Mouse (Mus musculus) embryonic facial prominence, embryonic 10.5 days (tissue): ENCODE data around the gene Metrnl. TPM values are rescaled to one million over a fixed set of nuclear protein-coding genes. Genes with fewer than 3 reads are reported as not detected.
A peak's percentile ranks its signal among the peaks of the same experiment; 100 is the strongest.

ENCODE experiments used
- DNase-seq: peaks from one replicate; pipeline ENCODE4 v3.0.0-alpha.2; 2017; ENCODE audit warnings: low spot score
- H3K27ac ChIP-seq: fragments of 300-500 bp; sonication (generic); replicated peaks from 2 replicates; pipeline ENCODE4 v1.5.1; 2016; ENCODE audit warnings: mild to moderate bottlenecking
- H3K27me3 ChIP-seq: fragments of 300-500 bp; sonication (generic); replicated peaks from 2 replicates; pipeline ENCODE4 v1.6.1; 2016; ENCODE audit warnings: low read depth, mild to moderate bottlenecking; ENCODE audit not compliant: poor library complexity, severe bottlenecking
- H3K36me3 ChIP-seq: fragments of 300-500 bp; sonication (generic); replicated peaks from 2 replicates; pipeline ENCODE4 v1.6.1; 2016; ENCODE audit warnings: mild to moderate bottlenecking, moderate library complexity
- H3K4me1 ChIP-seq: fragments of 300-500 bp; sonication (generic); 2 replicates; pipeline ENCODE4 v1.6.1; 2016
- H3K4me3 ChIP-seq: fragments of 300-500 bp; sonication (generic); 2 replicates; pipeline ENCODE4 v1.5.1; 2016; ENCODE audit warnings: mild to moderate bottlenecking, moderate library complexity
- H3K9me3 ChIP-seq: fragments of 300-500 bp; sonication (generic); 2 replicates; pipeline ENCODE4 v1.6.1; 2016; ENCODE audit warnings: mild to moderate bottlenecking
- WGBS: fragments of 180-500 bp; shearing (Covaris S2); methylation state at CpG from one replicate; pipeline ENCODE4 v1.1.7; 2016; 5-methylcytosine and 5-hydroxymethylcytosine counted together
- polyA plus RNA-seq: library from polyadenylated mRNA; unstranded; fragments of >200 nt; fragmentation: Nextera tagmentation; extraction: Ambion mirVana; gene quantifications from 2 replicates; pipeline ENCODE4 v1.2.1, GENCODE M21; 2016

Gene Metrnl
- polyA plus RNA-seq, 1 experiment from 2014 or later: 8.5 TPM

DNA sequence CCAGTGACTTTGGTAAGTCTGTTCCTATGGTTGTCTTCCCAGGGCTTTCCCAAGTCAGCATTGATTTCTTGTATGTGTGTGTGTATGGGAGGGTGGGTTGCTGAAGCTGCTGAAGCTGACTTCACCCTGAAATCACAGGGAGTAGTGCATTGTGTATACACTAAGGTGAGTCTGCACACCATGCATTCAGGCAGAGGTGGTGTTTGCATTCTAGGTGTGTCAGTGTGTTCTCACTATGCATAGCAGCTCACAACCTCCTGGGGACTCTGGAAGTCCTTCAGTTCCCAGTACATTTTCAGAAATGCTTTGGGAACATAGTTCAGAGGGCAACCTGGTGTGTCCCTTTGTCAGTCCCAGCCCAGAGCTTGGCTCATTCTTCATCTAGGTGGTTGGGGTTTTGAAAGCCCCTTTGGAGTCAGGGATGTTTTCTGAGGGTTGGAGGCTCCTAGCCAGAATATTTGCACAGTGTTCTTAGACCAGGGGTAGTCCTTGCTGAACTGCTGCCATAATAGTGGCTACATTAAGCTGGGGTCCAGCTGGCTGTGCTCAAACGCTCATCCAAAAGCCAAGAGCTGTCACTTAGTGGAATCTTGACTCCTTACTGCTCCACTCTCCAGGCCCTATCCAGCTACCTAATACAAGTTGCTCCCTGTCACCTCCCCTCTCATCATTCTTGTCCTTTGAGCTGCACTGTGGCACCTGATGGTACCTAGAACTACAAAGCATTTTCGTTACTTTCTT, 13.6 kb downstream of the Metrnl start:
- no peak overlapping the region for H3K4me3 ChIP-seq
- no peaks in the 10 kb centered on the region; the same call in 1 of the 2 replicates for H3K36me3 ChIP-seq
- no peak overlapping the region for H3K27ac ChIP-seq
- WGBS: 87% methylated on average over 2 of the region's 2 CpGs
- no peak for DNase-seq
- H3K27me3 ChIP-seq: no peaks in the 10 kb centered on the region
- H3K9me3 ChIP-seq: no peaks in the 10 kb centered on the region
- H3K4me1 ChIP-seq: peaks cover 20% of the 10 kb centered on the region

DNA sequence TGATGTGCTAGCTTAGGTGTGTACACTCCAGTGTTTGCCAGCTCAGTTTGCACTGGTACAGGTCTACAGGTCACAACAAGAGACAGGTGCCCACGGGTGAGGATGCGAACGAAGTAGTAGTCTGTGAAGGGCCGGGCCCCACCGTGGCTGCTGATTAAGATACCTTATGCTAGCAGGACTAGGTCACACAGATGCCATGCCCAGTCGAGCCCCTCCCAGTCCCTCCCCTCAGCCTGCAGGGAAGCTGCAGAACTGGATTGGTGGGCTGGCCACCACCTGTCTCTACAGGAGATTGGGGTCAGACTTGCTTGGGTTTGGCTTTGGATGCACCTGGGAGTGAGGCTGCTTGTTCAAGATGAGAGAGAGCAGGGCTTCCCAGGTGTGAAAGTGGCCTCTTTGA, 16.4 kb downstream of the Metrnl start:
- WGBS: 57% methylated on average over 6 of the region's 6 CpGs
- Histone ChIP-seq H3K4me3 (no peak overlapping the region), H3K9me3 (no peaks in the 10 kb centered on the region), H3K27ac (no peak overlapping the region), H3K4me1 (peaks cover 13% of the 10 kb centered on the region; the same call in 1 of the 2 replicates), H3K27me3 (no peaks in the 10 kb centered on the region), H3K36me3 (no peaks in the 10 kb centered on the region; the same call in 1 of the 2 replicates)
- DNase-seq: peak; percentile 50

DNA sequence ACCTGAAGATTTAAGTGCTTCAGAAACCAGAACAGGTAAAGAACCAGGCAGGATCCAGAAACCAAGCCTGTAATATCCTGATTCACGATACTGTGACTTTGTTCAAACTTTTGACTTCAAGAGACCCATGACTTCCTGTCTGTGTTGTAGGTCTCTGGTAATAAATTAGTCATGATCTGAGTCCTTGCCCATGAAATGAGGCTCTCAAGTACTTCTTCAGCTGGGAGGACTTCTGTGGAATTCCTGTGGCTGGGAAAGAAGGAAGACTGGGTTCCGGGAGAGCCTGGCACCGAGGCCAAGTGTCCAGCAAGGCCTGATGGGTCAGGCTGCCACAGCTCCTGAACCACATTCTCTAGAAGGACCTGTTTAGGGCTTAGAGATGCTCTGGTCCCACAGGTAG, 19.4 kb downstream of the Metrnl start:
- H3K27me3 ChIP-seq: no peaks in the 10 kb centered on the region
- DNase-seq: no peak
- H3K4me3 ChIP-seq: no peak overlapping the region
- no peaks in the 10 kb centered on the region for H3K9me3 ChIP-seq
- 0 out of 2 replicates have a peak, but pooled peaks cover 12% of the 10 kb centered on the region for H3K4me1 ChIP-seq
- no peak overlapping the region for H3K27ac ChIP-seq
- WGBS: 95% methylated on average over 3 of the region's 3 CpGs
- no peaks in the 10 kb centered on the region; the same call in 1 of the 2 replicates for H3K36me3 ChIP-seq

DNA sequence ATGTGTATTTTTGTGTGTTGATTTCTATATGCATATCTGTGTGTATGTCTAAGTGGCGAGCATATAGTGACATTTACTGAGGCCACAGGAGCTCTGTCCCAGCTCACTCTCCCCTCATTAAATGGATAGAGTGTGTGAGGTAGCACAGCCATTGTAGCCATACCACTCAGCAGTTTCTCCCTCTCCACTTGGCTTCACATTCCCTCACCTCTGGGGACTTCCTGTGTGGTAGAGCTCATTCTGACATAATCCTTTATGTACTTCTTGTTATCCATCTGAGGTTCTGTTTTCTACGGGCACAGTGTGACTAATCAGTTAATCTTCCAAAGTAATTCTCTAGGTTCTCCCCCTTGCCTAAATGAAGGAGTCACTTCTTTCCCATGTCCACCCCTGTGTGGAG, 21.1 kb downstream of the Metrnl start:
- no peaks in the 10 kb centered on the region for H3K27me3 ChIP-seq
- 0 out of 2 replicates have a peak, but pooled peaks cover 11% of the 10 kb centered on the region for H3K4me1 ChIP-seq
- 81% methylated on average over 2 of the region's 2 CpGs for WGBS
- no peak overlapping the region for H3K27ac ChIP-seq
- DNase-seq: no peak
- H3K36me3 ChIP-seq: no peaks in the 10 kb centered on the region
- H3K9me3 ChIP-seq: no peaks in the 10 kb centered on the region
- no peak overlapping the region for H3K4me3 ChIP-seq

DNA sequence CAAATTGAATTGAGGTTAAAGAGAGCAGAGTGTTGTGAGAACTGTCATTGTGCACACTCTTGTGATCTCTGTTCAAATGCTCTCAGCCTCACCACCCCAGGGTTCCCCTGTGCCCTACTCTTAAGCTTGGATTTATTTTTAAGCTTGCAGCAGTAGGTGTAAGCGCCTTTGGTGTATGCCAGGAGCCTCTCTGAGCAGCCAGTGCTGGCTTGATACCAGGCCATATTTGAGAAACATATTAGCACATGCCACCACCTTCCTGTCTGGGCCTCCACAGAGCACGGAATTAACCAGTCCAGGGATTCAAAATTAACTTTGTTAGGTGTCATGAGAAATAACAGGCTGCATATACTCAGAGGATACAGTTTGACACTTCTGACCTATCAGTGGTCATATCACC, 25.3 kb downstream of the Metrnl start:
- 83% methylated on average over 2 of the region's 2 CpGs for WGBS
- no peaks in the 10 kb centered on the region for H3K9me3 ChIP-seq
- H3K4me3 ChIP-seq: no peak overlapping the region
- no peaks in the 10 kb centered on the region for H3K27me3 ChIP-seq
- no peaks in the 10 kb centered on the region for H3K4me1 ChIP-seq
- H3K27ac ChIP-seq: no peak overlapping the region
- H3K36me3 ChIP-seq: no peaks in the 10 kb centered on the region
- DNase-seq: no peak

DNA sequence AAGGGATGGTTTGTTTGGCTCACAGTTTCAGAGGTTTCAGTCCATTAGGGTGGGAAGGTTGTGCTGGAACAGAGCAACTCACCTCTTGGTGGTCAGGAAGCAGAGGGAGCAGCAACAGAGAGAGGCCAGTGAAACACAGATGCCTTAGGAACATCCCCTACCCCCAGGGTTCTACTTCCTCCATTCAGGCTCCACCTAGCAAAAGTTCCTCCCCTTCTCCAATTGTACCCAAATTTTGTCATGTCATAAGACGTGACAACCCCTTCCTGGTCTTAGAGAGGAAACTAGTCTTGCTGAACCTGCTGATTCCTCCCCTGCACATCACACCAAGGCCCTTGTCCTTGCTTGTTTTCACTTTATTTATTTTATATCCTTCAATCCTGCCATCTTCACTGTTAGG, 32.8 kb downstream of the Metrnl start:
- Histone ChIP-seq H3K27me3 (no peaks in the 10 kb centered on the region), H3K9me3 (0 out of 2 replicates have a peak, but pooled peaks cover 2% of the 10 kb centered on the region), H3K36me3 (no peaks in the 10 kb centered on the region), H3K27ac (no peak overlapping the region), H3K4me1 (peaks cover 8% of the 10 kb centered on the region), H3K4me3 (no peak overlapping the region)
- WGBS: 77% methylated on average over 1 of the region's 1 CpGs
- DNase-seq: no peak

DNA sequence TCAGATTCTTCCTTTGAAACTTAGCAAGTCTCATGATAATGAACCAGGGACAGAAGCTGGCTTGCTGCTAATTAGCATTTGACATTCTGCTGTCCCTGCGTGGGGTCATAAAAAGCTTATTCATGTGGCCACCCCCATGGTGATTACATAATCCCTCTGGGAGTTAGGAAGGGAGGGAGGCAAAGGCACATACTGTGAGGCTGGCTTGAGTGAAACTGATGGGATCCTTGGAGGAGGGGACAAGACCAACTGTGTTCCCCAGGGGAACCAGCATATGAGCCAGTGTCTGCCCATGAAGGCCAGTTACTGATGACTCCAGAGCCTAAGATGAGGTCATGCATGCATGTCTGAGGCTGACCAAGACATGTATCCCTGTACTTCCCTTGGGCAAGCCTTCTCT, 33.5 kb downstream of the Metrnl start:
- WGBS: 35% methylated on average over 1 of the region's 1 CpGs
- no peak for DNase-seq
- no peak overlapping the region for H3K27ac ChIP-seq
- no peaks in the 10 kb centered on the region for H3K27me3 ChIP-seq
- no peaks in the 10 kb centered on the region for H3K36me3 ChIP-seq
- peaks cover 11% of the 10 kb centered on the region for H3K4me1 ChIP-seq
- H3K4me3 ChIP-seq: no peak overlapping the region
- H3K9me3 ChIP-seq: 0 out of 2 replicates have a peak, but pooled peaks cover 2% of the 10 kb centered on the region

DNA sequence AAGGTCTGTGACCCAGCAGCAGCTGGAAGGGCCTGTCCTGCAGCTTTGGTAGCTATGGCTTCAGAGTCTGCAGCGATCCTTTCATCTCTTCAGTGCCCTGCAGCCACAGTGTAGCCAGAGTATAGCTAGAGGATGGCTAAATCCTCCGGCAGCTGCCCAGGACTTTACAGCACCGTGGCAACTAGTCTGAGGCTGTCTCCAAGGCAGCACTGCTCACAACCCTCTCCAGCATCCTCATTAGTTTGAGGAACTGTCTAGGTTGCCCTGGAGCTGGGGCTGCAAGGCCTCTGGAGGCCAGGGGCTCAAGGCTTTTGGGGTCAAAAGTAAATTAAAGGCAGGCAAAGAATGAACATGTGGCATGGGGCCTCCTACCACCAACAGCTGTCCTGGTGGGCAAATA, 37.3 kb downstream of the Metrnl start:
- 51% methylated on average over 3 of the region's 3 CpGs for WGBS

DNA sequence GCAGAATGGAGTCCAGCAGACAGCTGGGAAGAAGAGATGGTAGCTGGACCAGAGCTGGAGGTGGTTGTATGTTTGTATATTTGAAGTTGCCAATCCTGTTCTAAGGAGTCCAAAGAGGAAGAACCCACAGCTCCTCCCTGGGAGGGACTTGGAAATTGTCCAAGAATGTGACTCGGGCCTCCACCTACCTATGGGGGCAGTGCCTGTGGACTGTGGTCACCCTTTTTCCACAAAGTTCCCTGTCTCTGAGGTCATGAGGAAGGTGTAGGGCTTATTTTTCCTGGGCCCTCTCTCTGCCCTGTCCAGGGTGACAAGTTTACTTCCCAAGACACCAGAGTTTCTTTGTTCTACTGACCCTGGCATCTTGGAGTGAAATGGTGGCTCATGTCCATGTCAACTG, 39.6 kb downstream of the Metrnl start:
- 74% methylated on average over 1 of the region's 1 CpGs for WGBS
- Histone ChIP-seq H3K4me1 (peaks cover 11% of the 10 kb centered on the region), H3K36me3 (no peaks in the 10 kb centered on the region), H3K27ac (no peak overlapping the region), H3K4me3 (no peak overlapping the region), H3K9me3 (no peaks in the 10 kb centered on the region), H3K27me3 (no peaks in the 10 kb centered on the region)
- no peak for DNase-seq

More for the DNA sequence above, 37.3 kb downstream of the Metrnl start:
- H3K27ac ChIP-seq: 0 out of 2 replicates have a peak overlapping the region, but pooled peaks have one; percentile 14
- H3K27me3 ChIP-seq: no peaks in the 10 kb centered on the region
- 0 out of 2 replicates have a peak, but pooled peaks cover 2% of the 10 kb centered on the region for H3K9me3 ChIP-seq
- H3K4me3 ChIP-seq: no peak overlapping the region
- no peaks in the 10 kb centered on the region for H3K36me3 ChIP-seq
- peaks cover 11% of the 10 kb centered on the region for H3K4me1 ChIP-seq
- DNase-seq: no peak

DNA sequence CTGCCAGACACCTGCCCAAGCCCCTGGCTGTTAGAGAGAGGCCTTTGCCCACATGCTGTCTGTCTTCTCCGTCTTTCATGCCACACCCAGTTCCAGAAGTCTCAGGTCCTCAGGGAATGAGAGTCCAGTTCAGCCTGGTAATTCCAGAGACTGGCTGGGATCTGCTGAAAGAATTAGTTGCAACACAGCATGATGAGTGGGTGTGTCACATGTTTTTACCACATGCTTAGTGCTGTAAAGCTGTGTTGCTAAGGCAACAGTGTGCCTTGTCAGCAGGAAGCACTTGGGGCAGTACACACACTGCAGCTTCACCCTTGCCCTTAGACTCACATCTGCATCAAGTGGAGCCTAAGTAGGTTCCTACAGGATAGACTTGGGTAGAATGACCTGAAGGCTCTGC, 40.1 kb downstream of the Metrnl start:
- H3K9me3 ChIP-seq: no peaks in the 10 kb centered on the region
- DNase-seq: no peak
- H3K4me1 ChIP-seq: peaks cover 11% of the 10 kb centered on the region
- H3K36me3 ChIP-seq: no peaks in the 10 kb centered on the region
- WGBS: 74% methylated on average over 1 of the region's 1 CpGs
- no peak overlapping the region for H3K4me3 ChIP-seq
- H3K27ac ChIP-seq: no peak overlapping the region
- no peaks in the 10 kb centered on the region for H3K27me3 ChIP-seq

DNA sequence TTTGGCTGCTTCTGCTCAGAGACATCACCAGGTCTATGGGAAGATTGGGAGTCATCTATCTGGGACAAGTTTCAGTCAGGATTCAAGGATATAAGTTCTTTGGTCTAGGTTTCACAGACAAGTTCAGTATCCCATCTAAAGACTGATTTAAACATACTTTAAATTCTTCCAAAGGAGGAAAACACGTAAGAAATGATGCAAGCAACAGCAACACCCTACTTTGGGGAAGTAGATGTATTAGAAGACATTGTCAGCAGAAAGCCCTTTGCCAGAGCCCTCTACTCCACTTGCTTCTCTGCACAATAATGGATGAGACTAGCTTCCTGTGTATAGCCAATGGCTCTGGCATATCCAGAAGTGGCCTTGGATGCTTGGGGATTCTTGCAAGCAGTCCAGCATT, 41.8 kb downstream of the Metrnl start:
- WGBS: 83% methylated on average over 1 of the region's 1 CpGs
- Histone ChIP-seq H3K4me3 (no peak overlapping the region), H3K9me3 (no peaks in the 10 kb centered on the region), H3K27me3 (no peaks in the 10 kb centered on the region), H3K4me1 (peaks cover 11% of the 10 kb centered on the region), H3K36me3 (no peaks in the 10 kb centered on the region), H3K27ac (no peak overlapping the region)
- no peak for DNase-seq

DNA sequence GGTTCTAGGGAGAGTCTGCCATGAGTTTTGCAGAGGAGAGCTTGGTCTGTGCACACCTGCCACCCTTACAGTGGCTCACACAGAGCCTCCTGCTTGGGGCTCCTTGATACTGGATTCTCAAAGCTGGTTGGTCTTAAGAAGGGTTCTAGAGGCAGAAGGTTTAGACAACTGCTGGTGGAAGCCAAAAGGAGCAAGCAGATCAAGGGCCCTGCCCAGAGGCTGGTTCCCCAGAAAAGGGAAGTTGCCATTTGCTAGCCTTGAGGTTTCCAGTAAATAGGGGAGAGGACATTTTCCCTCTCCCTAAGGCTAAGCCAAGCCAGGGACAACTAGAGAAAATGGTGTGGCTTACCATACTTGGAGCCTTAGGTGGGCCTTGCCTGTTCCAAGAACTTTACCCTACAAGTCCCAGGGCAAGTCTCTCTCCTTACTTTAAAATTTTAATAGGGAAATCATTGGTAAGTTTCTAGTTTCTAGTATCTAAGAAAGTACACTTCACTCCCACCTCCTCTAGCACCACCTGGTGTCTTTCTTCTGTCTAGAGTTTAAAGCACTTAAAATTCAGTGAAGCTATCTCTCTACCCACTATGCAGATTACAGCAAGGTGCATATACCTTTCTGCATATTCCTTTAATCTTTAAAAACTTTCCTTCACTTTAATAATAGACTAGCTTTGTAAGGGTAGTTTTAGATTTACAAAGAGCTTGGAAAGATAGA, 42.7 kb downstream of the Metrnl start:
- Histone ChIP-seq H3K4me3 (no peak overlapping the region), H3K4me1 (peaks cover 4% of the 10 kb centered on the region; the same call in 1 of the 2 replicates), H3K27me3 (no peaks in the 10 kb centered on the region), H3K36me3 (no peaks in the 10 kb centered on the region), H3K9me3 (no peaks in the 10 kb centered on the region), H3K27ac (no peak overlapping the region)
- DNase-seq: no peak
